Mouse (Mus musculus) embryo, embryonic 9.5 days (tissue): ENCODE data around the gene Slc30a4.

Experiments used
- DNase-seq: peaks from one replicate; pipeline ENCODE4 v3.0.0-alpha.2; 2017; ENCODE audit errors: extremely low spot score

Gene Slc30a4

GRCm38 (mm10) chr2:122702181-122703036, at the start of gene Slc30a4:
Gene Slc30a4 (minus strand): TSS chr2:122702663.
- peak; percentile 84 for DNase-seq

GRCm38 (mm10) chr2:122746461-122746860, 44.0 kb upstream of the Slc30a4 start:
- DNase-seq: no peak

- DNase-seq: no peak
Observed at GRCm38 (mm10) chr2:122739023-122739422, 36.6 kb upstream of the Slc30a4 start.

DNA sequence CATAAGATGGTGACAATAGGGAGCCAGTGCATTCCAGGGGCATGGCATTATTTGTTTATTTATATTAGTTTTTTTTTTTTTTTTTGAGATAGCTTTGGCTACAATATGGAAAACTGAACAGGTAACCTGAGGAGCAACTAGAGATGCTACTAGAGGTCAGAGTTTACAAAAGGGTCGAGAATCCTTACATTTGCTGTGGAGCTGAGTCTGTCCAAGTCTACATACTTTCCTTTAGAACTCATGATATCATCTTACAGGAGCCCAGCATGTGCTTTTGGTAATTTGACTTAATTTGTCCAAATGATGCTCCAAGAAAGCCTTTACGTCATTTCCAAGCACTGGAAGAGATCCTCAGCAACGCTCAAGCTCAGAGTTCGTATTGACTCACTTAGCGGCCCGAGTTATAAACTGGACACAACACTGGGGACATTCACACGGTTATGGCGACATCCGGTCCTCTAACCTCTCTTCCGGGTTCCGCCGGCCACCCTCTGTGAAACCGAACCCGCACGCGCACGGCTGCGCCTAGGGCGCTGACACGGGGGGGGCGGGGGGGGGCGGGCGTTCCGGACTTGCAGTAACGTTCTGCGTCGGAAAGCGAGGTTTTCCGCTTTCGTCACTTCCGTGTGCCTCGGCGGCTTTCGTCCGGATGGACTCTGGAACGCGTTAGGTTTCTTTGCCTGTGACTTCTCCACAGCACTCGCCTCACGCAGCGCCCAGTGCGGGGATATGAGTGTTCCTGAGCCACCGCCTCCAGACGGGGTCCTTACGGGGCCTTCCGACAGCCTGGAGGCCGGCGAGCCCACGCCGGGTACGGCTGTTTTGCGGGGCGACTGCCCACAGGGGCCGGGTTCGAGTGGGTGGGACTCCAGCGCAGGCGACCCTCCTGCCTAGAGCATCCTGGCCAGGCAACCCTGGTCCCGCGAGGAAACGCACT, 35.7 kb upstream of the Slc30a4 start, which contains the start of gene Bloc1s6:
TSS of gene Bloc1s6 (plus strand) at position 610 of the 937 bp plus-strand sequence.
- DNase-seq: peak; percentile 95

DNA sequence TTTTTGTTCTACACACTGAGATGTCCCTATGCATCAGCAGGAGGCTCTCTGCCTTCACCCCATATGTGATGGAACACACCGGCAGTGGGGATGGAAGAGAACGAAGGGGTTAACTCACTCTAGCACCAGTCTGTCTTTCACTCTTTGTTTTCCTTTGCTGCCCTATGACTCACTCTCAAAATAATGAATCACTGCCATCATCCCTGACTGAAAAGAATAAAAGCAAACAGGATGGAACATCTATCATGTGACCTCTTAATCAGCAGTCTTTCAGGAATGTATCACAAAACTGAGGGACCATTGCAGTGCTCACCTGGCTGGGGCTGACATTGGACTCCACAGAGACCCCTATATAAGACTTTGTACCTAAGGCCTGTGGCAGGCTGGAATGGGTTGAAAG, 29.0 kb upstream of the Slc30a4 start:
- DNase-seq: no peak

- peak; percentile 13 for DNase-seq
Observed at GRCm38 (mm10) chr2:122725604-122726003, 23.1 kb upstream of the Slc30a4 start.

DNA sequence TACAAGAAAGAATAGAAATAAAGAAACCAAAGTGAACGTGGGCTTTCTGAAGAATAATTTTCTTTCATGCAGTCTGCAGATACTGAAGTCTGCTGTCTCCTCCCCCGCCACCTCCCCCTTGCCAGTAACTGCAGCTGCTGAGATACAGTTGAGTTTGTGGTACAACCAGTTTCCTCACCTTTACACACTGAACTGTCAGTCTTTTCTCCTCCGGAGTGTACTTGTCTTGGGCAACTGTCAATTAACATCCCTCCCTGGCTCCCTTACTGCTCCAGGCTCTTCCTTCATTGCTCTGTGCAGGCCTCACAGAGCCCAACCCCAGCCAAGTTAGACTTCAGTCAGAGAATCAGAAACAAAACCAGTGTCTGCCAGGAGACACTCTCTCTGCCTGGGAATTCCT, 18.1 kb upstream of the Slc30a4 start:
- DNase-seq: no peak

DNA sequence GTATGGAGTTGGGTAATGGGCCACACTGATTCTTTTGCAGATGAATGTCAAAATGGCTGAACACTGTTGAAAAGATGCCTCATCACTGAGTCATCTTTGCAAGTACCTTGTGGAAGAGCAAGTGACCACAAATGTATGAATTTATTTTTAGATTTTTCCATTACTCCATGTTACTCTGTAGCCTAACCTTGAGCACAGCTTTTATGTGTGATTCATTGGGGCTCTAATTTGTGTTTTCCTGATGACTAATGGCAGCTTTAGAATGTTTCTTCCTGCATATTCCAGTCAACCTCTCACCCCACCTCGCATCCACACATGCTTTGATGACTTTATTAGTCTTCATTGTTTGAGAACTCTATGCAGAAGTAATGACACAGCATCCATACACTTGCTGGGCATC, 16.8 kb upstream of the Slc30a4 start:
- no peak for DNase-seq

DNA sequence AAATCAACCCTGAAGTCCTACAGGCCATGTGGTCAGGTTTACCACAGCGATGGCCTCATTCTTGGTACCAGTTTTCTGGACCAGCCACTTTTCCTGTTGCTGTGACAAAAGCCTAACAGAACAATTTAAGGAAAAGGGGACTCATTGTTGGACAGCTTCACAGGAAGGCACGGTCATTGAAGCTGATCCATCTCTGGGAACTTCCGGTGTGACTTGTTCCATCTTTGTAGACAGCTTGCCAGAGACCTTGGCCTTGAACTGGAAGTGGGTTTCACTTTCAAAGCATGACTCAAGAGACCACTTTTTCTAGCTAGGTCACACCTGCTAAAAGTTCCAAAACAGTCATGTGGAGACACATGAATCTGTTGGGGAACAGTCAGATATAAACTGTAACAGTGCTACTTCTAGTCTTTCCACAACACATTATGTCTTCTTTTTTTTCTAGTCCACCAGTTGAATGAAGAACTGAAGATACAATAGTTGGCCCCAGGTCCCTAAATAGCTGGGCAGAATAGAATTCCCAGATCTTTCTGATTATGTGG, 13.9 kb upstream of the Slc30a4 start:
- no peak for DNase-seq

GRCm38 (mm10) chr2:122715148-122715692, 12.8 kb upstream of the Slc30a4 start:
- DNase-seq: no peak

- no peak for DNase-seq
Observed at GRCm38 (mm10) chr2:122712848-122713247, 10.4 kb upstream of the Slc30a4 start.

DNA sequence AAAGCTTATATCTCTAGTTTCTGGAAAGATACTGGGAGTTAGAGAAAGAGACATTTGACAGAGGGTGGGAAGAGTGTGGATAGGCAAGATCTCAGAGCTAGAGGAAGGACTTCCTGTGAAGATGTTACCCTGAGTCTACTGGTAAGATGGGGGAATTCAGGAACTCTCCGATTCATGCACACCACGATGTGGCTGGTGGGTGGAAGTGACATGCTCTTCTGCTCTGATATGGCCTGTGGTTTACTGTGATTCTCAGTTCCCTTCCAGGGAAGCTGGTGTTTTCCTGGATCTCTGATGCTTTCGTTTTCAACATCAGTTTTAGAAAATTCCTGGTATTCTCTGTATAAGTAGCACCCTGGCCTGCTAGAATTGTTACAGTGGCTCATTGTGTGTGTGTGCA, 9.4 kb upstream of the Slc30a4 start:
- no peak for DNase-seq

GRCm38 (mm10) chr2:122709156-122709555, 6.7 kb upstream of the Slc30a4 start:
- no peak for DNase-seq

DNA sequence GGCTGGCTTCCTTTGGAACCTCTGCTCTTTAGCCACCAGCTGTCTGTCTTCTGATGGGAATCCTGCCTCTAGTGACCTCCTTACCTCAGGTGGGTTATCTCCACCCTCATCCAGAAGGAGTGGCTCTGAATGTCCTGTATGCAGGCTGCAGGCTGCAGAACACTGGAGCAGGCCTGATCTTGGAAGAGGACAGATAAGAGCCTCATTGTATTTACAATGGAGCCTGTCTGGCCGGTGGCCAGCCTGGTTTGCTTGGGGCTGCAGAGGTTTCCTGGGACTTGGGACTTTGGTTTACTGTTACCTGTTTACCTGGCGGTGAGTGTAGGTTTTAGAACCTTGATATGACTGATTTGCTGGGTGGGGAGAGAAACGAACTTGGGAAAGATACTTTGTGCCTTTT, 5.6 kb upstream of the Slc30a4 start:
- DNase-seq: no peak

DNA sequence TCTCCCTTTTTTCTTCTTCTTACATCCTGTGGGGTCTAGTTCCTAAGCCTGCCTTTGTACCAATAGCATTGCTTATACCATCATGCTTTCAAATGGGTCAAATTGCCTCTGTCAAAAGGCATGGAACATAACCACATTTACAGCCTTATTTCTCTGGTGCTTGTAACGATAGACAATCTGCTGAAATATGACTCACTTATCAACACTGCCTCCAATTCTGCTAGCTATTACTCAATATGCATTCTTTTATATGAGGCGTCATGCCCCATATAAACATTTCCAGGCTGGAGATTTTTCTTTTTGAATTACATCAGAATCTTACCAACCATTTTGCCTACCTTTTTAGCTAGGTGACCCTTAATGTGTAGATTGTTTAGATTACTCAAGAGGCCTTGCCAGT, 2.1 kb upstream of the Slc30a4 start:
- DNase-seq: no peak

DNA sequence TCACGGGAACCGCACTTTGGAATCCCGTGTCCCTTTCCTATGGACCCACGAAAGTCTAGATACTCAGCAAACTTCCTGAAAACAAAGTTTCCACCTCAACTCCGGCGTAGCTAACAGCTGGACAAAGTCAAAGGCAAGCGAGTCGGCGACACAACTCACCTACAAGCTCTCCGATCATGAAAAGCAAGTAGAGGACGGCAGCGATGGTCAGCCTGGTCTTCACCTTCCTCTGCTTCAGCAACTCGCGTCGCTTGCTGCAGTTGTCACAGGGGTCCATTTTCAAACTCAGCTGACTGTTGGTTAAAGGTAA, 637 bp downstream of the Slc30a4 start:
- DNase-seq: no peak

DNA sequence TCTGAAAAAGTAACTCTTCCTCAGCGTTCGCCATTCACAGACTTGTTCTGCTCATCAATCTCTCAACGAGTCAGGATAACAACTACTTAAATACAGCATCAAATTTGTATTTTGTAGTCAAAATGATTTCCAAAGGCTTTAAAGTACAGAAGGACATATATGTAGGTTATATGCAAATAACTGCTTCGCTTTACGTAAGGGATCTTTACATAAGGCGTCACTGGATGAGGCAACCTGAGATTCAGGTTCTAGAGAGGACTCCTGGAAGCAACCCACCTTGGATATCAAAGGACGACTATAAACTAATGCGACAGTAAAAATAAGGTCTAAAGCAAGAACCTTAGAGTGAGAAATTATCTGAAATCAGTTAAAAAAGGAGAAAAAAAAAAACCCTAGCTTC, 1.5 kb downstream of the Slc30a4 start:
- no peak for DNase-seq

DNA sequence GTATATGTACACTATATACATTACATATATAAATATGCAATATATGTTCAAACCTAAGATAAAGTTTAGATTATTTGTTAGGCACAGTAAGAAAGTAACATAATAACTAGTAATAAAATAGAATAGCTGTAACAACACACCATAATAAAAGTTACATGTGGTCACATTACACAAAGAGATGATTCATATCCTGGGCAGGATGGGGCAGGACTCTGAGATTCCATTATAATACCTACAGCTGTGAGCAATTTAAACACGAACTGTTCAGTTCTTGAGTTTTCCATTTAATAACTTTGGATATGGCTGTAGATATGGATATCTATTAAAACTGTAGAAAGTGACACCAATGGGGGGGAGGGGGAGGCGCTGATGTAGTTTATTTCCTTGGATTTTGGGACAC, 4.9 kb downstream of the Slc30a4 start:
- DNase-seq: no peak

- DNase-seq: no peak
Observed at GRCm38 (mm10) chr2:122686665-122687064, 15.8 kb downstream of the Slc30a4 start.

DNA sequence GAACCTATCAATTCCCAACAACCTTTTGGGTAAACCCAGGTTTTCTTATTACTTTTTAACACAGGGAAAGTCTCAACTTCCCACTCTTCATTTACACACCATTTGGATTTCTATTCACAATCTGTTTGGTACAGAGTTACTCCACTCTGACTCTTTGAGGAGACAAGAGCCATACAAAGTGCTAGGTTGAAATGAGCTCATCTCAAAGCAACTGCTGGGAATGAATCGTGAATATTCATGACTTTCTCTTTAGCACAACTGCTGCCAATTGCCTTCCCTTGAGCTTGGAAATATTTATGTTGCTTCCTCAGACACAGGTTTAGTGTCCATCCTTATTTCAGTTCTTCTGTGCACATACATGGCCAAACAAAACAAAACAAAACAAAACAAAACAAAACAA, 18.8 kb downstream of the Slc30a4 start:
- no peak for DNase-seq

DNA sequence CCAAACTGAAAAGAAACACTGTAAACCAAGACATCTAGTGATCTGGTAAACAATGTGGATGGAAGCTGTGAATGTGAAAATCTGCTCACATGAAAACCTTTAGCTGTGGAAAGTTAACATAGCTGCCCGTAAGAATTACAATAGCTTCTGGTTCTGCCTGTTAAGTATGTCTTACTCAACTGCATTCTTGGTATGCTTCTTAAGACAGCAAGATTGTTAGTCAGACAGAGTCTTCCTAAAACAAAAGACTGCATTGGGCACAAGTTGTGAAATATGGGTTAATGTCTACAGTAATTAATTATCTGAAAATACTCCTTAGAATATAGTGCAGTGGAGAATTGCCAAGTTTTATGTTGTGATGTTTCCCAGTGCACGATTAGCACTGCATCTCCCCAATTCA, 19.9 kb downstream of the Slc30a4 start:
- DNase-seq: no peak
